Mouse (Mus musculus) midbrain, embryonic 16.5 days (tissue): ENCODE measurements around the gene Iqcm. TPM values are rescaled to one million over a fixed set of nuclear protein-coding genes. Genes with fewer than 3 reads are reported as not detected.

Source experiments
- ATAC-seq: fragments of 200-750 bp; cut with Nextera tagmentation; 2 replicates; pipeline ENCODE4 v1.8.0; 2017; ENCODE audit warnings: moderate TSS enrichment
- H3K27ac ChIP-seq: fragments of 300-500 bp; sonication (generic); 2 replicates; pipeline ENCODE4 v1.5.1; 2014; ENCODE audit warnings: mild to moderate bottlenecking, low read length, mixed read lengths
- H3K27me3 ChIP-seq: fragments of 300-500 bp; sonication (generic); 2 replicates; pipeline ENCODE4 v1.6.1; 2014; ENCODE audit warnings: low read depth, low read length, mixed read lengths; ENCODE audit not compliant: control insufficient read depth, insufficient read depth
- H3K36me3 ChIP-seq: fragments of 300-500 bp; sonication (generic); 2 replicates; pipeline ENCODE4 v1.6.1; 2014; ENCODE audit warnings: mild to moderate bottlenecking, low read length, moderate library complexity, mixed read lengths; ENCODE audit not compliant: control insufficient read depth, insufficient read depth
- H3K4me1 ChIP-seq: fragments of 300-500 bp; sonication (generic); 2 replicates; pipeline ENCODE4 v1.6.1; 2014; ENCODE audit warnings: mild to moderate bottlenecking, low read length, mixed read lengths; ENCODE audit not compliant: control insufficient read depth, insufficient read depth
- H3K4me2 ChIP-seq: fragments of 300-500 bp; sonication (generic); 2 replicates; pipeline ENCODE4 v1.6.1; 2014; ENCODE audit warnings: mild to moderate bottlenecking, low read length, mixed read lengths
- H3K4me3 ChIP-seq: fragments of 300-500 bp; sonication (generic); 2 replicates; pipeline ENCODE4 v1.5.1; 2014; ENCODE audit warnings: low read depth, mild to moderate bottlenecking, low read length, moderate library complexity, mixed read lengths
- H3K9ac ChIP-seq: fragments of 300-500 bp; sonication (generic); 2 replicates; pipeline ENCODE4 v1.6.1; 2014; ENCODE audit warnings: low read depth, low read length, mixed read lengths
- H3K9me3 ChIP-seq: fragments of 300-500 bp; sonication (generic); replicated peaks from 2 replicates; pipeline ENCODE4 v1.6.1; 2014; ENCODE audit warnings: mild to moderate bottlenecking, low read length, mixed read lengths; ENCODE audit not compliant: control insufficient read depth, poor library complexity, severe bottlenecking
- WGBS: fragments of 180-500 bp; shearing (Covaris S2); extraction: QIAGEN DNeasy Blood & Tissue Kit; methylation state at CpG from one replicate; pipeline ENCODE4 v1.1.7; 2014; 5-methylcytosine and 5-hydroxymethylcytosine counted together
- polyA plus RNA-seq: library from polyadenylated mRNA; unstranded; fragments of >200 nt; fragmentation: Nextera tagmentation; extraction: Ambion mirVana; gene quantifications from 2 replicates; pipeline ENCODE4 v1.2.1, GENCODE M21; 2015

Iqcm gene
- polyA plus RNA-seq, 1 experiment from 2014 or later, result 0.09 TPM

DNA sequence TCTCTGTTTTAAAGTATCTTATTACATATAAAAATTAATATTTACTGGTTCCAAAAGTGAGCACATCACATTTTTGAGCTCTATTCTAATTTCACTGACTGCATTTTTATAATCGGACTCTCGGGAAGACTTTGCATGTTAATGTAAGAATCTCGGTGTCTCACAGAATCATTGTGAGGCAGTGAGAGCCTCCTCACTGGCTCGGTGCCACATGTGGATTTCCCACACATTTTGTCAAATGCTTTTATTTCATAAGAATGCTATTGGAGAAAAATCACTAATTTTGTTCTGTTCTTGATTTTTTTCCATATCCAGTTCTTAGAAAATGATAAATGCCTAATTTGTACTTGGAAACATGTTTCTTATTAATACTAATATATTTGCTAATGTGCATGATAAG, 570.0 kb downstream of the Iqcm start:
- Histone ChIP-seq H3K27ac (no peak overlapping the region), H3K4me1 (no peaks in the 10 kb centered on the region), H3K36me3 (no peaks in the 10 kb centered on the region), H3K9me3 (peaks cover 3% of the 10 kb centered on the region), H3K27me3 (no peaks in the 10 kb centered on the region), H3K4me2 (no peak overlapping the region), H3K9ac (no peak overlapping the region), H3K4me3 (no peak overlapping the region)
- 53% methylated on average over 4 of the region's 4 CpGs for WGBS
- ATAC-seq, result no peak

Other genes with a start within 250 kb of the Iqcm start
- gene Rasd2, start 234.8 kb upstream of the Iqcm start, polyA plus RNA-seq, result 3.9 and 4.7 TPM in 2 replicates
- gene Gm10358, start 42.1 kb upstream of the Iqcm start, polyA plus RNA-seq, result not detected in 2 replicates